Mouse (Mus musculus): ENCODE measurements around the gene Il31ra.

DNA sequence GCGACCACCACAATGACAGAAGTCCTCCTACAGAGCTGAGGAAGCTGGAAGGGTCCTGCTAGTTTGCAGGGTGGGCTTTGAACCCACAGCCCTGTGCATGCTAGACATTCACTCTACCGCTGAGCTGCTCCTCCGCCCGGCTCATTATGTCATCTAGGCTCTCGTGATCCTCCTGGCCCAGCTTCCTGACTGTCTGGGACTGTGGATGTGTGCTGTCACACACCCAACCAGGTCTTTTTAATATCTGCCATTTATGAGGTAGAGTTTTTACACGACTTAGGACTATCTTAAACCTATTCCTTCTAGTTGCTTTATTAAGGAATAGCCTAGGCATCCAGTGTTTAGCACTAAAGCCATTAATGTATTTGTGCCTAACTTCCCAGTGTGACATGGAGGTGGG lies 88.7 kb downstream of the Il31ra start:
- TF ChIP-seq CTCF (IDR thresholded peaks at IDR 0.05) (no peak), POLR2A (IDR thresholded peaks at IDR 0.05; ENCODE audit: insufficient read depth, low read depth, low read length) (no peak)
